Mouse (Mus musculus) heart, postnatal 10 days (tissue): ENCODE measurements around the gene Olfr651. TPM values are rescaled to one million over a fixed set of nuclear protein-coding genes. Genes with fewer than 3 reads are reported as not detected.
"Not testable (repeated sequence)": the region's sequence is repeated elsewhere in the genome, so short reads cannot be mapped to it uniquely, and the experiment has no call there.

Source experiments
- DNase-seq, 2 experiments: peaks; one replicate each; pipeline ENCODE4 v3.0.0; 2021
- intact Hi-C: fragments of 180-260 bp; cut with DNase I; formaldehyde crosslinking; loops from one replicate; pipeline ENCODE4 v1.15.1; 2025
- total RNA-seq, 2 experiments: library from RNA; stranded (reverse); gene quantifications; 2 replicates each; pipeline ENCODE4 v1.2.3; 2021

The Olfr651 gene
- not detected for total RNA-seq

GRCm38 (mm10) chr7:104549833-104550232, at the start of gene Olfr651:
Olfr651 (plus strand) TSS chr7:104550133.
- intact Hi-C loops = no loop called here
- DNase-seq = no peak

- peak in 1 of 2 experiments; percentile 2 for DNase-seq
- intact Hi-C loops = not testable (repeated sequence)
Observed at GRCm38 (mm10) chr7:104501186-104501585, 48.7 kb upstream of the Olfr651 start.

- intact Hi-C loops = no loop called here
- peak; percentile 12 to 20 for DNase-seq
Observed at GRCm38 (mm10) chr7:104501589-104502371, 48.2 kb upstream of the Olfr651 start.

GRCm38 (mm10) chr7:104507421-104508065, 42.4 kb upstream of the Olfr651 start, which contains the start of gene Trim30d:
Trim30d (minus strand) TSS chr7:104507849.
- peak; percentile 2 to 7 for DNase-seq

GRCm38 (mm10) chr7:104552700-104553099, 2.8 kb downstream of the Olfr651 start:
- intact Hi-C loops = no loop called here
- DNase-seq = no peak

More at GRCm38 (mm10) chr7:104507421-104508065, 42.4 kb upstream of the Olfr651 start, which contains the start of gene Trim30d:
- intact Hi-C loops = not testable (repeated sequence)

GRCm38 (mm10) chr7:104560601-104561000, 10.7 kb downstream of the Olfr651 start, which contains the start of gene Olfr652:
Olfr652 (plus strand) TSS chr7:104560901.
- intact Hi-C loops = no loop called here
- no peak for DNase-seq

- DNase-seq = no peak
- intact Hi-C loops = no loop called here
Observed at GRCm38 (mm10) chr7:104577014-104577413, 27.1 kb downstream of the Olfr651 start, which contains the start of gene Olfr653. Olfr653 (plus strand) TSS chr7:104577314.

GRCm38 (mm10) chr7:104580846-104581245, 30.9 kb downstream of the Olfr651 start:
- DNase-seq = no peak
- intact Hi-C loops = no loop called here

GRCm38 (mm10) chr7:104581429-104581828, 31.5 kb downstream of the Olfr651 start:
- DNase-seq = no peak
- intact Hi-C loops = no loop called here

- intact Hi-C loops = no loop called here
- DNase-seq = no peak
Observed at GRCm38 (mm10) chr7:104586725-104587124, 36.8 kb downstream of the Olfr651 start, which contains the start of gene Olfr654. Olfr654 (plus strand) TSS chr7:104587025.

- no peak for DNase-seq
- intact Hi-C loops = no loop called here
Observed at GRCm38 (mm10) chr7:104588274-104588673, 38.3 kb downstream of the Olfr651 start.

- intact Hi-C loops = loop anchor here (5.0 kb wide), 1 partner anchor 154 kb away; no protein-coding TSS in a partner anchor
Observed at GRCm38 (mm10) chr7:104601679-104602078, 51.7 kb downstream of the Olfr651 start, which contains the start of gene Olfr655. Olfr655 (minus strand) TSS chr7:104601779.

GRCm38 (mm10) chr7:104603173-104603572, 53.2 kb downstream of the Olfr651 start:
- intact Hi-C loops = loop anchor here (5.0 kb wide), 1 partner anchor 156 kb away; no protein-coding TSS in a partner anchor
- DNase-seq = peak; percentile 7 to 31

More at GRCm38 (mm10) chr7:104601679-104602078, 51.7 kb downstream of the Olfr651 start, which contains the start of gene Olfr655:
- no peak for DNase-seq

Other genes with a start within 250 kb of the Olfr651 start
- 1 to 10 TPM; 7.0 to 7.2 TPM for gene Trim12a, start 234.7 kb upstream of the Olfr651 start, total RNA-seq
- gene Trim34b, start 220.7 kb upstream of the Olfr651 start, total RNA-seq = under 1 TPM; 0.26 to 0.35 TPM
- gene Trim12c, start 196.8 kb upstream of the Olfr651 start, total RNA-seq = 1 to 10 TPM; 4.5 to 4.9 TPM
- gene Trim30b, start 180.2 kb upstream of the Olfr651 start, total RNA-seq = not detected
- not detected for gene Trim30c, start 149.3 kb upstream of the Olfr651 start, total RNA-seq
- 1 to 10 TPM; 1.6 to 2.5 TPM for gene Trim30a, start 84.9 kb upstream of the Olfr651 start, total RNA-seq
- gene Trim30d, start 42.3 kb upstream of the Olfr651 start, total RNA-seq = under 1 TPM; 0.26 to 0.67 TPM
- not detected for gene Olfr652, start 10.8 kb downstream of the Olfr651 start, total RNA-seq
- gene Olfr653, start 27.2 kb downstream of the Olfr651 start, total RNA-seq = not detected
- gene Olfr654, start 36.9 kb downstream of the Olfr651 start, total RNA-seq = not detected
- gene Olfr655, start 51.6 kb downstream of the Olfr651 start, total RNA-seq = not detected
- not detected for gene Olfr656, start 63.8 kb downstream of the Olfr651 start, total RNA-seq
- not detected for gene Olfr657, start 74.7 kb downstream of the Olfr651 start, total RNA-seq
- not detected for gene Olfr658, start 97.2 kb downstream of the Olfr651 start, total RNA-seq
- not detected for gene Olfr659, start 116.6 kb downstream of the Olfr651 start, total RNA-seq
- gene Olfr661, start 136.4 kb downstream of the Olfr651 start, total RNA-seq = not detected
- gene Usp17le, start 227.3 kb downstream of the Olfr651 start, total RNA-seq = not detected